Comparison of ENCODE assay signal across 15 mouse cellular contexts in genomic region chr15:96217896-96218295, GRCm38 (mm10).
"Had no signal": no experiment of that assay in that cellular context is flagged by ENCODE, and none has a peak within 500 bp of the region (broad histone marks: within the 10 kb centered on the region; RNA-seq: fewer than 3 reads in every experiment).

No protein-coding gene starts in this region.

- H3K4me2 ChIP-seq: kidney, embryonic 15.5 days; liver, embryonic 13.5 days; midbrain, embryonic 11.5 days; stomach, embryonic 15.5 days had no signal

- H3K9me3 ChIP-seq: kidney, embryonic 15.5 days; liver, embryonic 13.5 days; stomach, embryonic 15.5 days had no signal

- H3K27ac ChIP-seq: kidney, embryonic 15.5 days; liver, embryonic 13.5 days; stomach, embryonic 15.5 days had no signal

- H3K27me3 ChIP-seq: kidney, embryonic 15.5 days; liver, embryonic 13.5 days; stomach, embryonic 15.5 days had no signal

- H3K4me3 ChIP-seq: kidney, embryonic 15.5 days; liver, embryonic 13.5 days; stomach, embryonic 15.5 days had no signal

- H3K36me3 ChIP-seq: kidney, embryonic 15.5 days; liver, embryonic 13.5 days; stomach, embryonic 15.5 days had no signal

- H3K4me1 ChIP-seq: kidney, embryonic 15.5 days; liver, embryonic 13.5 days; stomach, embryonic 15.5 days had no signal

- H3K9ac ChIP-seq: kidney, embryonic 15.5 days; liver, embryonic 13.5 days; stomach, embryonic 15.5 days had no signal

- DNase-seq: kidney, adult 11 months; kidney, adult 8-10 months; kidney, postnatal 14 days; kidney, postnatal 4 days; liver, embryonic 13.5 days; lung, adult 2 months; lung, postnatal 14 days; lung, postnatal 4 days; midbrain, embryonic 14.5 days; thymus, adult 2 months; thymus, postnatal 14 days; thymus, postnatal 4 days had no signal
